Mouse (Mus musculus): ENCODE data around the gene Mctp1. TPM values are rescaled to one million over a fixed set of nuclear protein-coding genes. Genes with fewer than 3 reads are reported as not detected.

Mctp1 gene
- polyA plus RNA-seq, 1 experiment from 2014 or later = 1.8 TPM

GRCm38 (mm10) chr13:76801126-76801632 is 416.8 kb downstream of the Mctp1 start:
- no peak for ATAC-seq (ENCODE audit: insufficient number of reproducible peaks, insufficient read depth, low FRiP score, low read depth)
- Histone ChIP-seq H3K4me3 (ENCODE audit: low read depth, low read length) (no peak overlapping the region), H3K4me1 (ENCODE audit: control insufficient read depth, insufficient read depth, low read length) (no peaks in the 10 kb centered on the region), H3K27me3 (ENCODE audit: control insufficient read depth, insufficient read depth, low read length) (no peaks in the 10 kb centered on the region), H3K9me3 (ENCODE audit: control insufficient read depth, low read depth, low read length) (no peaks in the 10 kb centered on the region), H3K27ac (ENCODE audit: low read length) (no peak overlapping the region), H3K4me2 (replicated peaks; ENCODE audit: low read depth, low read length) (no peak overlapping the region), H3K36me3 (ENCODE audit: control insufficient read depth, insufficient read depth, low read length) (no peaks in the 10 kb centered on the region), H3K9ac (replicated peaks; ENCODE audit: low read depth, low read length) (no peak overlapping the region)
- 62% methylated on average over 6 of the region's 6 CpGs for WGBS

DNA sequence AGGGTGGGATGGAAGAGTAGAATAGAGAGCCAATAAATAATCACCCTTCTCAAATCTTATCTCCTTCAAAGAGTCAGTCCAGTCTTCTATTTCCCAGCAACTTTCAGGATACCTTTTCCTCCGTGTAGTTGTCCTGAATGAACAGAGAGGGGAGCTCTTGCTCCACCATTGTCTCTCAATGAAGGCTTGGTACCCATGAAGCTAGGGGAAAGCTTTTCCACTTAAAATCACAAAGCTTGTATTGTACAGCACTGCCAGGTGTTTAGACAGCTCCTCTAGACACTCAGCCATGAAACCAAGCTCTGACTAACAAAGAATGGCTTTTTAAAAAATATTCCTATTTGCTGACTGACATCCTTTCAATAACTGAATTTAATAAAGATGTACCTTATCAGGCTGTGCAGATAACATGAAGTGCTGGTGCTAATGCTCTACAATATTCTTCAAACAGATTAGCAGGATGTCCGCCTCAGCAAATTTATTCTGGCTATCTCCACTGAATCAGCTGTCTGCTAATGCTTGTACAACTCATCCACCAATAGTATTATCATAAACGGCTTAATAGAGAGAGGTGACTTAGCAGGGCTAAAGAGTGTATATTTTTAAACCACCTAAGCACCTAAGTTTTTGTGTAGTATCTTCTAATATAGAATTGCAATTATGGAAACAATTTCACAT is 417.9 kb downstream of the Mctp1 start:
- 26% methylated on average over 3 of the region's 3 CpGs for WGBS
- Histone ChIP-seq H3K4me1 (ENCODE audit: control insufficient read depth, insufficient read depth, low read length) (no peaks in the 10 kb centered on the region), H3K9ac (replicated peaks; ENCODE audit: low read depth, low read length) (no peak overlapping the region), H3K4me2 (replicated peaks; ENCODE audit: low read depth, low read length) (no peak overlapping the region), H3K27ac (ENCODE audit: low read length) (no peak overlapping the region), H3K27me3 (ENCODE audit: control insufficient read depth, insufficient read depth, low read length) (no peaks in the 10 kb centered on the region), H3K36me3 (ENCODE audit: control insufficient read depth, insufficient read depth, low read length) (no peaks in the 10 kb centered on the region), H3K9me3 (ENCODE audit: control insufficient read depth, low read depth, low read length) (no peaks in the 10 kb centered on the region), H3K4me3 (ENCODE audit: low read depth, low read length) (no peak overlapping the region)
- ATAC-seq (ENCODE audit: insufficient number of reproducible peaks, insufficient read depth, low FRiP score, low read depth) = no peak

GRCm38 (mm10) chr13:76802926-76803325 is 418.6 kb downstream of the Mctp1 start:
- no peaks in the 10 kb centered on the region for H3K9me3 ChIP-seq (ENCODE audit: control insufficient read depth, low read depth, low read length)
- no peak overlapping the region for H3K27ac ChIP-seq (ENCODE audit: low read length)
- no peak overlapping the region for H3K9ac ChIP-seq (replicated peaks; ENCODE audit: low read depth, low read length)
- H3K4me3 ChIP-seq (ENCODE audit: low read depth, low read length) = no peak overlapping the region
- ATAC-seq (ENCODE audit: insufficient number of reproducible peaks, insufficient read depth, low FRiP score, low read depth) = no peak
- no peaks in the 10 kb centered on the region for H3K4me1 ChIP-seq (ENCODE audit: control insufficient read depth, insufficient read depth, low read length)
- no peak overlapping the region for H3K4me2 ChIP-seq (replicated peaks; ENCODE audit: low read depth, low read length)
- H3K36me3 ChIP-seq (ENCODE audit: control insufficient read depth, insufficient read depth, low read length) = no peaks in the 10 kb centered on the region
- WGBS = 88% methylated on average over 9 of the region's 9 CpGs
- H3K27me3 ChIP-seq (ENCODE audit: control insufficient read depth, insufficient read depth, low read length) = no peaks in the 10 kb centered on the region

DNA sequence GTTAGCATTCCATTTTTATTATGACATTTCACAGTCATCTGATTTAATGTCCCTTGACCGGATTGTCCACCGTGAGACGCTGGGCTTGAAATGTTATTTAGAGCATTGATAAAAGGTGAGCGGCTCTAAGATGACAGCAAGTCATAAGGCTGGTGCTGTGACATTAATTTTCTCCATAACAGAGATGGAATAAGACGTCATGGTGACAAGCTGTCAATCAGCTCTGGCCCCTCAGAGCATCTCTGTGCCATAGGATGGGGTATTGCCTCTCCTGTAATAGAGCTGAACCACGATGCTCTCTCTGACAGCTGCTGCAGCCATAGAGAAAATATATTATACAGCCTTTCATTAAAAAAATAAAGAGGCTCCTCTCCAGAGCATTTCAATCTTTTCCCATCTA is 419.5 kb downstream of the Mctp1 start:
- Histone ChIP-seq H3K36me3 (ENCODE audit: control insufficient read depth, insufficient read depth, low read length) (no peaks in the 10 kb centered on the region), H3K9ac (replicated peaks; ENCODE audit: low read depth, low read length) (no peak overlapping the region), H3K4me1 (ENCODE audit: control insufficient read depth, insufficient read depth, low read length) (no peaks in the 10 kb centered on the region), H3K27me3 (ENCODE audit: control insufficient read depth, insufficient read depth, low read length) (no peaks in the 10 kb centered on the region), H3K4me3 (ENCODE audit: low read depth, low read length) (no peak overlapping the region), H3K27ac (ENCODE audit: low read length) (no peak overlapping the region), H3K9me3 (ENCODE audit: control insufficient read depth, low read depth, low read length) (no peaks in the 10 kb centered on the region), H3K4me2 (replicated peaks; ENCODE audit: low read depth, low read length) (no peak overlapping the region)
- no peak for ATAC-seq (ENCODE audit: insufficient number of reproducible peaks, insufficient read depth, low FRiP score, low read depth)
- 62% methylated on average over 6 of the region's 6 CpGs for WGBS

GRCm38 (mm10) chr13:76808871-76809390 is 424.6 kb downstream of the Mctp1 start:
- WGBS = 73% methylated on average over 1 of the region's 1 CpGs

GRCm38 (mm10) chr13:76809802-76810201 is 425.5 kb downstream of the Mctp1 start:
- Histone ChIP-seq H3K9ac (replicated peaks; ENCODE audit: low read depth, low read length) (no peak overlapping the region), H3K4me2 (replicated peaks; ENCODE audit: low read depth, low read length) (no peak overlapping the region), H3K36me3 (ENCODE audit: control insufficient read depth, insufficient read depth, low read length) (no peaks in the 10 kb centered on the region), H3K9me3 (ENCODE audit: control insufficient read depth, low read depth, low read length) (no peaks in the 10 kb centered on the region), H3K4me3 (ENCODE audit: low read depth, low read length) (no peak overlapping the region), H3K4me1 (ENCODE audit: control insufficient read depth, insufficient read depth, low read length) (0 out of 2 replicates have a peak, but pooled peaks cover 6% of the 10 kb centered on the region), H3K27me3 (ENCODE audit: control insufficient read depth, insufficient read depth, low read length) (no peaks in the 10 kb centered on the region), H3K27ac (ENCODE audit: low read length) (no peak overlapping the region)
- ATAC-seq (ENCODE audit: insufficient number of reproducible peaks, insufficient read depth, low FRiP score, low read depth) = no peak
- WGBS = 23% methylated on average over 2 of the region's 2 CpGs

More at GRCm38 (mm10) chr13:76808871-76809390, 424.6 kb downstream of the Mctp1 start:
- Histone ChIP-seq H3K9ac (replicated peaks; ENCODE audit: low read depth, low read length) (no peak overlapping the region), H3K27ac (ENCODE audit: low read length) (no peak overlapping the region), H3K36me3 (ENCODE audit: control insufficient read depth, insufficient read depth, low read length) (no peaks in the 10 kb centered on the region), H3K4me2 (replicated peaks; ENCODE audit: low read depth, low read length) (no peak overlapping the region), H3K4me1 (ENCODE audit: control insufficient read depth, insufficient read depth, low read length) (0 out of 2 replicates have a peak, but pooled peaks cover 6% of the 10 kb centered on the region), H3K27me3 (ENCODE audit: control insufficient read depth, insufficient read depth, low read length) (no peaks in the 10 kb centered on the region), H3K4me3 (ENCODE audit: low read depth, low read length) (no peak overlapping the region), H3K9me3 (ENCODE audit: control insufficient read depth, low read depth, low read length) (no peaks in the 10 kb centered on the region)
- no peak for ATAC-seq (ENCODE audit: insufficient number of reproducible peaks, insufficient read depth, low FRiP score, low read depth)

DNA sequence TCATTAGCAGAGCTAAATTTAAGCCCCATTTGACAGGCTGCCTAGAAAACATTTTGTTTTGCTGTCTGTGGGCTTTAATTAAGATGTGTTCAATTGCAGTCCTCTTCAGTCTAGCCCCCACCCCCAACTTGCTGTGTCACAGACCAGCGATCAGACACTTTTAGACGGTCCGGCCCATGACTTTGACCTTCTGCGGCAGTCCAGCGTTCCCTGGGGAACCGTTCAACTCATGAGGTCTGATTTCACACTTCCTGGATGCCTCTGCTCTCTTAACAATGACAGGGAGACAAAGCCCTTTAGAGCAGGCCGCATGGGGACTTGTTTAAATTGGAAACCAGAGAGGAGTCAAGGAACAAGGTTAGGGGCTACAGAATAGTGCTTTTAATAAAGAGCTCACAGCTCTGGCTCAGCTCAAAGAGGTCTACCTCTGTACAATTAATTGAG is 426.2 kb downstream of the Mctp1 start:
- H3K9me3 ChIP-seq (ENCODE audit: control insufficient read depth, low read depth, low read length) = no peaks in the 10 kb centered on the region
- H3K27ac ChIP-seq (ENCODE audit: low read length) = no peak overlapping the region
- no peak overlapping the region for H3K9ac ChIP-seq (replicated peaks; ENCODE audit: low read depth, low read length)
- no peaks in the 10 kb centered on the region for H3K36me3 ChIP-seq (ENCODE audit: control insufficient read depth, insufficient read depth, low read length)
- 0 out of 2 replicates have a peak, but pooled peaks cover 6% of the 10 kb centered on the region for H3K4me1 ChIP-seq (ENCODE audit: control insufficient read depth, insufficient read depth, low read length)
- H3K4me3 ChIP-seq (ENCODE audit: low read depth, low read length) = no peak overlapping the region
- H3K27me3 ChIP-seq (ENCODE audit: control insufficient read depth, insufficient read depth, low read length) = no peaks in the 10 kb centered on the region
- no peak overlapping the region for H3K4me2 ChIP-seq (replicated peaks; ENCODE audit: low read depth, low read length)
- ATAC-seq (ENCODE audit: insufficient number of reproducible peaks, insufficient read depth, low FRiP score, low read depth) = no peak
- WGBS = 21% methylated on average over 7 of the region's 7 CpGs

DNA sequence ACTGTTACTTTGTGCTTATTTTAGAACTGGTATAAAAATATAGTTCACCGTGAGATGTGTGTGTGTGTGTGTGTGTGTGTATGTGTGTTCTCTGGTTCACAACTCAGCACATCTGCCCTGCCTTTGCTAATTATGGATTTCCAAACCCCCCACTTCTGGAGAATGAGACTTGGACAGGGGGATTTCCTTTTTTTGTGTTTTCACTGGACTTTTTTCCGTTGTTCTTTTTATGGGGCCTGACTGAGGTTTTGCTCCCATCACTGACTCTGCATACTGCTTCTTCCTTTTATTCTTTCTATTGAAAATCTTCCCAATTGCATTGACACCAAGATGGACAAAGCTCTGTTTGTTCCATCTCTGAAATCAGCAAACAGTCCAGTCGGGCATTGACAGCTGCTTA is 438.7 kb downstream of the Mctp1 start:
- Histone ChIP-seq H3K27me3 (ENCODE audit: control insufficient read depth, insufficient read depth, low read length) (no peaks in the 10 kb centered on the region), H3K4me3 (ENCODE audit: low read depth, low read length) (no peak overlapping the region), H3K27ac (ENCODE audit: low read length) (no peak overlapping the region), H3K4me2 (replicated peaks; ENCODE audit: low read depth, low read length) (no peak overlapping the region), H3K4me1 (ENCODE audit: control insufficient read depth, insufficient read depth, low read length) (0 out of 2 replicates have a peak, but pooled peaks cover 3% of the 10 kb centered on the region), H3K9me3 (ENCODE audit: control insufficient read depth, low read depth, low read length) (no peaks in the 10 kb centered on the region), H3K36me3 (ENCODE audit: control insufficient read depth, insufficient read depth, low read length) (no peaks in the 10 kb centered on the region), H3K9ac (replicated peaks; ENCODE audit: low read depth, low read length) (no peak overlapping the region)
- no peak for ATAC-seq (ENCODE audit: insufficient number of reproducible peaks, insufficient read depth, low FRiP score, low read depth)
- 61% methylated on average over 3 of the region's 3 CpGs for WGBS

Measured in stomach, embryonic 14.5 days (tissue).